Mouse (Mus musculus) bone marrow macrophage, adult 2 months (primary cell): ENCODE results near the gene Osbpl7.

Experiments
- CTCF ChIP-seq: IDR thresholded peaks from 2 replicates; pipeline ENCODE4 v1.5.1; 2012; ENCODE audit warnings: low read depth, mild to moderate bottlenecking, low read length, moderate library complexity
- POLR2A ChIP-seq: IDR thresholded peaks from 2 replicates; pipeline ENCODE4 v1.6.1; 2012; ENCODE audit warnings: mild to moderate bottlenecking, low read depth, low read length, borderline replicate concordance

- no peak for TF ChIP-seq POLR2A
- no peak for TF ChIP-seq CTCF
These were observed 9.2 kb upstream of the Osbpl7 start, which contains the start of the genes Lrrc46 and Mrpl10 for GRCm38 (mm10) chr11:97041022-97041899.
